Mouse (Mus musculus) erythroblast, embryonic 14.5 days (primary cell): ENCODE results near the gene Tdrd12.

Experiments
- GATA1 ChIP-seq: IDR thresholded peaks from 2 replicates; pipeline ENCODE4 v1.6.1; 2012; ENCODE audit warnings: low read length, inconsistent platforms, mixed read lengths
- TAL1 ChIP-seq: IDR thresholded peaks from 3 replicates; pipeline ENCODE4 v1.6.1; 2012; ENCODE audit warnings: low read length, inconsistent platforms, mixed read lengths

GRCm38 (mm10) chr7:35563071-35563470, 25.5 kb upstream of the Tdrd12 start:
- no peak for TF ChIP-seq GATA1
- TF ChIP-seq TAL1: no peak
